In genomic region chr17:46248189-46248522, GRCm38 (mm10) we compare ENCODE assay signal across 8 mouse cellular contexts. TPM values are rescaled to one million over a fixed set of nuclear protein-coding genes. Genes with fewer than 3 reads are reported as not detected.
DNase-seq lines count a peak whose midpoint lies in the region; ATAC-seq and TF ChIP-seq lines count a peak whose summit lies in the region.

No protein-coding gene starts in this region.

- peaks cover 4% of the 10 kb centered on the region; the same call in 1 of the 2 replicates for H3K36me3 ChIP-seq in heart, adult 2 months (ENCODE audit: control insufficient read depth, insufficient read depth, low read length)
- peaks cover 68% of the 10 kb centered on the region for H3K36me3 ChIP-seq in forebrain, embryonic 13.5 days (ENCODE audit: poor library complexity, severe bottlenecking)
- peaks cover 70% of the 10 kb centered on the region for H3K36me3 ChIP-seq in liver, embryonic 15.5 days (replicated peaks)

- peaks cover 5% of the 10 kb centered on the region; the same call in 1 of the 2 replicates for H3K4me1 ChIP-seq in heart, adult 2 months (ENCODE audit: control insufficient read depth, insufficient read depth, low read length)
- H3K4me1 ChIP-seq in forebrain, embryonic 13.5 days: peaks cover 24% of the 10 kb centered on the region
- H3K4me1 ChIP-seq in liver, embryonic 15.5 days (replicated peaks): peaks cover 39% of the 10 kb centered on the region

- no peak for TF ChIP-seq CTCF in heart, adult 2 months (IDR thresholded peaks at IDR 0.05)

- H3K27me3 ChIP-seq in heart, adult 2 months (ENCODE audit: control insufficient read depth, insufficient read depth, low read length): no peaks in the 10 kb centered on the region
- no peaks in the 10 kb centered on the region for H3K27me3 ChIP-seq in forebrain, embryonic 13.5 days
- peaks cover 2% of the 10 kb centered on the region for H3K27me3 ChIP-seq in liver, embryonic 15.5 days

- peaks cover 2% of the 10 kb centered on the region; the same call in 1 of the 2 replicates for H3K79me2 ChIP-seq in heart, adult 2 months (replicated peaks; ENCODE audit: control insufficient read depth, insufficient read depth, low read length)

- H3K27ac ChIP-seq in heart, adult 2 months: peak overlapping the region; percentile 97
- peak overlapping the region; percentile 75 for H3K27ac ChIP-seq in forebrain, embryonic 13.5 days
- peak overlapping the region; percentile 81 for H3K27ac ChIP-seq in liver, embryonic 15.5 days (replicated peaks)

- H3K9ac ChIP-seq in heart, adult 2 months (ENCODE audit: low read depth, low read length): peak overlapping the region; percentile 97
- peak overlapping the region; percentile 97 for H3K9ac ChIP-seq in forebrain, embryonic 13.5 days
- H3K9ac ChIP-seq in liver, embryonic 15.5 days: peak overlapping the region; percentile 93

- peak; percentile 35 for ATAC-seq in CD4-positive, CD25-positive, alpha-beta regulatory T cell, adult 4 months
- peak; percentile 44 for ATAC-seq in forebrain, embryonic 13.5 days
- ATAC-seq in liver, embryonic 15.5 days (ENCODE audit: insufficient read depth): peak; percentile 56

- intact Hi-C loops in heart, adult 2 months (cut with DNase I): loop anchor here (5.0 kb wide), 1 partner anchor 134 kb away; the partner anchor contains the start of gene Zfp318
- intact Hi-C loops in heart, postnatal 10 days (cut with DNase I): no loop called here

- 1% methylated on average over 37 of the region's 37 CpGs for WGBS in heart, adult 2 months
- under 1% methylated on average over 33 of the region's 37 CpGs for WGBS in forebrain, embryonic 13.5 days
- WGBS in liver, embryonic 15.5 days (ENCODE audit: insufficient replicate concordance): under 1% methylated on average over 37 of the region's 37 CpGs

- peak overlapping the region; percentile 94 for H3K4me2 ChIP-seq in forebrain, embryonic 13.5 days
- H3K4me2 ChIP-seq in liver, embryonic 15.5 days: peak overlapping the region; percentile 88

- H3K4me3 ChIP-seq in heart, adult 2 months: peak overlapping the region; percentile 81
- peak overlapping the region; percentile 79 for H3K4me3 ChIP-seq in forebrain, embryonic 13.5 days
- H3K4me3 ChIP-seq in liver, embryonic 15.5 days (replicated peaks): peak overlapping the region; percentile 81

- TF ChIP-seq POLR2A in heart, adult 2 months (IDR thresholded peaks at IDR 0.05; ENCODE audit: insufficient read depth, low read depth, low read length): 0 out of 2 replicates have a peak, but pooled peaks have one; percentile 46

- TF ChIP-seq EP300 in heart, adult 2 months (IDR thresholded peaks at IDR 0.05; ENCODE audit: insufficient read depth, low read depth, low read length): no peak

- DNase-seq in heart, adult 2 months: no peak
- no peak for DNase-seq in heart, postnatal 10 days
- DNase-seq in ovary, postnatal 10 days (ENCODE audit: low spot score): no peak
- no peak for DNase-seq in spleen, adult 18-20 months
- no peak for DNase-seq in thymus, adult 18-20 months

- H3K9me3 ChIP-seq in forebrain, embryonic 13.5 days (replicated peaks): no peaks in the 10 kb centered on the region
- no peaks in the 10 kb centered on the region for H3K9me3 ChIP-seq in liver, embryonic 15.5 days (replicated peaks)

RNA-seq across cellular contexts. Expression of gene Yipf3, which starts 0.3 kb away (rescaled TPM):
- total RNA-seq in heart, adult 2 months (2021): 10 to 100 TPM; 72.4 to 82.8 TPM
- 136 and 142 TPM in 2 replicates for polyA plus RNA-seq in heart, adult 2 months (2012; rRNA removed)
- 10 to 100 TPM; 69.3 to 75.1 TPM for total RNA-seq in heart, postnatal 10 days (2021)
- 10 to 100 TPM; 43.4 to 51.9 TPM for polyA plus RNA-seq in CD4-positive, CD25-positive, alpha-beta regulatory T cell, adult 4 months (2017; shearing (Covaris generic))
- 80.3 and 84.0 TPM in 2 replicates for polyA plus RNA-seq in forebrain, embryonic 13.5 days (2015; fragmentation: Nextera tagmentation; extraction: Ambion mirVana)
- 44.2 and 59.9 TPM in 2 replicates for polyA plus RNA-seq in liver, embryonic 15.5 days (2015; fragmentation: Nextera tagmentation; extraction: Ambion mirVana)

RNA-seq across cellular contexts. Expression of gene Polr1c, which starts 0.3 kb away (rescaled TPM):
- 10 to 100 TPM; 20.2 to 24.7 TPM for total RNA-seq in heart, adult 2 months (2021)
- polyA plus RNA-seq in heart, adult 2 months (2012; rRNA removed): 19.1 and 25.8 TPM in 2 replicates
- total RNA-seq in heart, postnatal 10 days (2021): 10 to 100 TPM; 23.8 to 26.9 TPM
- 100 to 1,000 TPM; 110 to 117 TPM for polyA plus RNA-seq in CD4-positive, CD25-positive, alpha-beta regulatory T cell, adult 4 months (2017; shearing (Covaris generic))
- polyA plus RNA-seq in forebrain, embryonic 13.5 days (2015; fragmentation: Nextera tagmentation; extraction: Ambion mirVana): 96.1 and 110 TPM in 2 replicates
- 29.0 and 30.6 TPM in 2 replicates for polyA plus RNA-seq in liver, embryonic 15.5 days (2015; fragmentation: Nextera tagmentation; extraction: Ambion mirVana)

RNA-seq across cellular contexts. Expression of gene Lrrc73, which starts 5.2 kb away (rescaled TPM):
- total RNA-seq in heart, adult 2 months (2021): under 1 TPM; 0.21 to 0.34 TPM
- 0.59 and 0.70 TPM in 2 replicates for polyA plus RNA-seq in heart, adult 2 months (2012; rRNA removed)
- under 1 TPM; 0.38 to 0.40 TPM for total RNA-seq in heart, postnatal 10 days (2021)
- under 1 TPM in 1 of 2 experiments, not detected in 1; 0.30 TPM for polyA plus RNA-seq in CD4-positive, CD25-positive, alpha-beta regulatory T cell, adult 4 months (2017; shearing (Covaris generic))
- 4.9 and 5.8 TPM in 2 replicates for polyA plus RNA-seq in forebrain, embryonic 13.5 days (2015; fragmentation: Nextera tagmentation; extraction: Ambion mirVana)
- polyA plus RNA-seq in liver, embryonic 15.5 days (2015; fragmentation: Nextera tagmentation; extraction: Ambion mirVana): 0.08 TPM in 1 of 2 replicates, not detected in the other

RNA-seq across cellular contexts. Expression of gene Tjap1, which starts 34.7 kb away (rescaled TPM):
- total RNA-seq in heart, adult 2 months (2021): 10 to 100 TPM; 28.3 to 34.7 TPM
- 35.8 and 39.1 TPM in 2 replicates for polyA plus RNA-seq in heart, adult 2 months (2012; rRNA removed)
- 10 to 100 TPM; 54.0 to 56.3 TPM for total RNA-seq in heart, postnatal 10 days (2021)
- 10 to 100 TPM; 15.0 to 18.5 TPM for polyA plus RNA-seq in CD4-positive, CD25-positive, alpha-beta regulatory T cell, adult 4 months (2017; shearing (Covaris generic))
- polyA plus RNA-seq in forebrain, embryonic 13.5 days (2015; fragmentation: Nextera tagmentation; extraction: Ambion mirVana): 36.9 and 38.9 TPM in 2 replicates
- polyA plus RNA-seq in liver, embryonic 15.5 days (2015; fragmentation: Nextera tagmentation; extraction: Ambion mirVana): 9.8 and 10.5 TPM in 2 replicates

RNA-seq across cellular contexts. Expression of gene Xpo5, which starts 45.6 kb away (rescaled TPM):
- 10 to 100 TPM; 21.5 to 22.0 TPM for total RNA-seq in heart, adult 2 months (2021)
- 14.2 and 21.5 TPM in 2 replicates for polyA plus RNA-seq in heart, adult 2 months (2012; rRNA removed)
- 10 to 100 TPM; 21.6 to 27.4 TPM for total RNA-seq in heart, postnatal 10 days (2021)
- polyA plus RNA-seq in CD4-positive, CD25-positive, alpha-beta regulatory T cell, adult 4 months (2017; shearing (Covaris generic)): 10 to 100 TPM; 27.5 to 37.7 TPM
- polyA plus RNA-seq in forebrain, embryonic 13.5 days (2015; fragmentation: Nextera tagmentation; extraction: Ambion mirVana): 45.0 and 51.3 TPM in 2 replicates
- polyA plus RNA-seq in liver, embryonic 15.5 days (2015; fragmentation: Nextera tagmentation; extraction: Ambion mirVana): 14.4 and 15.2 TPM in 2 replicates
